Mouse (Mus musculus) testis, adult 2 months (tissue): ENCODE results near the gene Olfr125. TPM values are rescaled to one million over a fixed set of nuclear protein-coding genes. Genes with fewer than 3 reads are reported as not detected.

ENCODE experiments used
- H3K27ac ChIP-seq: fragments of 200-500 bp; 2 replicates; pipeline ENCODE4 v1.5.1; 2012; ENCODE audit warnings: low read depth, low read length; ENCODE audit not compliant: control insufficient read depth, insufficient read depth
- H3K27me3 ChIP-seq: fragments of 200-500 bp; 2 replicates; pipeline ENCODE4 v1.6.1; 2012; ENCODE audit warnings: mild to moderate bottlenecking, low read length, moderate library complexity; ENCODE audit not compliant: control insufficient read depth, insufficient read depth
- H3K36me3 ChIP-seq: fragments of 200-500 bp; 2 replicates; pipeline ENCODE4 v1.6.1; 2012; ENCODE audit warnings: mild to moderate bottlenecking, low read length; ENCODE audit not compliant: control insufficient read depth, insufficient read depth
- H3K4me1 ChIP-seq: fragments of 200-500 bp; 2 replicates; pipeline ENCODE4 v1.6.1; 2012; ENCODE audit warnings: low read length; ENCODE audit not compliant: control insufficient read depth, insufficient read depth
- H3K4me3 ChIP-seq: fragments of 200-500 bp; 2 replicates; pipeline ENCODE4 v1.5.1; 2012; ENCODE audit warnings: low read depth, mild to moderate bottlenecking, low read length, moderate library complexity, mixed read lengths; ENCODE audit not compliant: control insufficient read depth
- CTCF ChIP-seq: fragments of 200-500 bp; IDR thresholded peaks from 2 replicates; pipeline ENCODE4 v1.5.1; 2012; ENCODE audit warnings: low read depth, mild to moderate bottlenecking, inconsistent platforms, low read length, moderate library complexity; ENCODE audit not compliant: control insufficient read depth, insufficient read depth, insufficient replicate concordance
- POLR2A ChIP-seq: fragments of 200-500 bp; IDR thresholded peaks from 2 replicates; pipeline ENCODE4 v1.6.1; 2012; ENCODE audit warnings: low read depth, mild to moderate bottlenecking, inconsistent platforms, low read length, moderate library complexity; ENCODE audit not compliant: control insufficient read depth
- polyA plus RNA-seq: library from polyadenylated mRNA; depleted of rRNA; stranded (reverse); fragments of >200 nt; gene quantifications from 2 replicates; pipeline ENCODE4 v1.2.3, GENCODE M21; 2012; rRNA removed

The Olfr125 gene
- polyA plus RNA-seq, result not detected in 2 replicates

DNA sequence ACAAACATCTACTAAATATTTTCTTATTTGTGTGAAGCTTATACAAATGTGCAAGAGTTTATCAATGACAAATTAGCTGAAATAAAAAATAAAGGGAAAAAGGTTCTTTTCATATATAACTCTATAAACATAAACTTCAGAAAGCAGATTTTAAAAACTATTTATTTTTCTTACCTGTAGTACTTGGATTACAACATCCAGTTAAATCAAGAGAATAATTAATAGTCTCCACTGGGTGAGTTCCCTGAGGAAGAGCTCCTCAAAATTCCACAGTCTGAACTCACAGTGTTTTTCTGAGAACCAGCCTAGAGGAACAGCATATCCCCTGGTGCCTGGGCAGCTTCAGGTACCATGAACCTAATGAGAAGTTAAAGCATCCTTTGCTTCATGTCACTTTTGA lies at the start of gene Olfr125:
Olfr125 (plus strand) TSS at position 301 of the 400 bp plus-strand sequence.
- H3K27ac ChIP-seq, result no peak within 1 kb of the TSS
- TF ChIP-seq POLR2A (no peak), CTCF (no peak)
- H3K4me1 ChIP-seq, result no peaks in the 10 kb centered on the region
- no peaks in the 10 kb centered on the region for H3K27me3 ChIP-seq
- H3K4me3 ChIP-seq, result no peak within 1 kb of the TSS
- H3K36me3 ChIP-seq, result no peaks in the 10 kb centered on the region

DNA sequence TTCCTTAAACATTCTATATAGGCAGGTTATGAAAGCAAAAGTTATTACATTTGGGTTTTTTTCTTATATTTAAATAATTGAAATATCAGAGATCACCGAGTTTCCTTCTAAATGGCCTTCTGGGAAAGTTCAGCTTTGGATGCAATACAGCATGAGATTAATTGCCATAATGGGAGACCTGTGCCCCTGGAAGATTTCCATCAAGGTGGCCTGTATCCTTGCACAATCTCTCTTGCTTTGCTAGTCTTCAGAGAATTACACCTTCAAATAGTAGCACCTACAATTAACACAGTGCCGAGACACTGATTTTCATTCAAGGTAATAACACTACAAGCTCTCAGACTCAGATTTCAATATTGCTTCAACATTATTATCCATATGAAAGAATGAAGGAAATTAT lies 39.5 kb upstream of the Olfr125 start, which contains the start of gene Olfr123:
Olfr123 (plus strand) TSS at position 301 of the 400 bp plus-strand sequence.
- Histone ChIP-seq H3K27me3 (no peaks in the 10 kb centered on the region), H3K36me3 (no peaks in the 10 kb centered on the region), H3K4me1 (no peaks in the 10 kb centered on the region), H3K4me3 (no peak within 1 kb of the TSS), H3K27ac (no peak within 1 kb of the TSS)
- no peak for TF ChIP-seq POLR2A
- TF ChIP-seq CTCF, result no peak

DNA sequence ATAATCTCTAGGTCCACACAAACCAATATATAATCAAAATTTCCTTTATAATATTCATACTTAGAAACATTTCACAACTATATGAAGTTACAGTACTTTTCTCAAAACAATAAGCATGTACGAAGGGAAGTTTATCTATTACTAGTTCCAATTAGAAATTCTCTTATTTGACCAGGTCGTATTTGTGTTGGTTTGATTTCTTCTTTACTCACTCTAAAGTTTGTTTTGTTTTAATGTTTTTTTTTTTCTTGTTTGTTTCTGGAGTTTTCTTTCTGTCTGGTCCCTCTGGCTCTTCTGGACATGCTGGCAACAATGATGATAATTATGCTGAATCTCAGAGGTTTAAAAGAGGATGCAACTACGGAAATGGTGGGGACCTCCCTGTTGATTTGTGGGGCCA lies 33.2 kb upstream of the Olfr125 start, which contains the start of gene Olfr124:
Olfr124 (plus strand) TSS at position 301 of the 400 bp plus-strand sequence.
- Histone ChIP-seq H3K27me3 (no peaks in the 10 kb centered on the region), H3K36me3 (no peaks in the 10 kb centered on the region), H3K4me3 (no peak within 1 kb of the TSS), H3K27ac (no peak within 1 kb of the TSS), H3K4me1 (no peaks in the 10 kb centered on the region)
- TF ChIP-seq POLR2A, result no peak
- TF ChIP-seq CTCF, result no peak

DNA sequence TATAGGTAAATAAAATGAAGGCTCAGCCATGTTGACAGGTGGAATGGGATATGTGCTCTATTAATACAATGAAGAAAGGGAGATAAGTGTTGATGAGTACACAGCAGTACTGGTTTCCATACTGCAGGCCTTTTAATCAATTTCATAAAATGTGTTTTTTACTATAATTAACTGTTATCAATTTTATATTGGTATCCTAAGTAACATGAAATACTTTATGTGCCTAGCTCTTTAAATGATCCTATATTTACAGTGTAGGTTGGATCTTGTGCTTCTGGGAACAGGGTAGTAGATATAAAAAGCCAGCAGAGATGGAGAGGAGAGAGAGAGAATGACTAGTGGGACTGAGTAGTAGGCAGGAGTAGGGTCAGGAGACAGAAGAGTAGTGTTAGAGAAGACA lies 14.4 kb downstream of the Olfr125 start, which contains the start of gene Olfr126:
Olfr126 (plus strand) TSS at position 301 of the 400 bp plus-strand sequence.
- Histone ChIP-seq H3K4me3 (no peak within 1 kb of the TSS), H3K36me3 (no peaks in the 10 kb centered on the region), H3K4me1 (no peaks in the 10 kb centered on the region), H3K27ac (no peak within 1 kb of the TSS), H3K27me3 (no peaks in the 10 kb centered on the region)
- TF ChIP-seq POLR2A (no peak), CTCF (no peak)

DNA sequence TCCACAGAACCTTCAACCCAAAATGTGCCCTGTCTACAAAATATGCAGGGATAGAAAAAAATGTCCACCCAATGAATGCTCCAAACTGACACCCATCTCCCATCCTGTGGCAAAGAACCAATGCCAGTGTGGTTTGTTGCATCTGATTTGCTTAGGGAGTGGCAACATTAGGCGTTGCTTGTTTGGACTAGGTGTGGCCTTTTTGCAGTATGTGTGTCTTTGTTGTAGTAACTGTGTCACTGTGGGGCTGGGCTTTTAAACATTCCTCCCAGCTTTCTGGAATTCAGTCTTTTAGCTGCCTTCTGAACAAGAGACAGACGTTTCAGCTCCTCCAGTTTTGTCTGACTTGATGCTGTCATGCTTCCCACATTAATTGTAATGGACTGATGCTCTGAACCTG lies 31.2 kb downstream of the Olfr125 start:
- H3K4me1 ChIP-seq, result peaks cover 10% of the 10 kb centered on the region
- no peak overlapping the region for H3K27ac ChIP-seq
- no peak overlapping the region for H3K4me3 ChIP-seq
- TF ChIP-seq CTCF (no peak), POLR2A (no peak)
- H3K27me3 ChIP-seq, result no peaks in the 10 kb centered on the region
- H3K36me3 ChIP-seq, result no peaks in the 10 kb centered on the region

DNA sequence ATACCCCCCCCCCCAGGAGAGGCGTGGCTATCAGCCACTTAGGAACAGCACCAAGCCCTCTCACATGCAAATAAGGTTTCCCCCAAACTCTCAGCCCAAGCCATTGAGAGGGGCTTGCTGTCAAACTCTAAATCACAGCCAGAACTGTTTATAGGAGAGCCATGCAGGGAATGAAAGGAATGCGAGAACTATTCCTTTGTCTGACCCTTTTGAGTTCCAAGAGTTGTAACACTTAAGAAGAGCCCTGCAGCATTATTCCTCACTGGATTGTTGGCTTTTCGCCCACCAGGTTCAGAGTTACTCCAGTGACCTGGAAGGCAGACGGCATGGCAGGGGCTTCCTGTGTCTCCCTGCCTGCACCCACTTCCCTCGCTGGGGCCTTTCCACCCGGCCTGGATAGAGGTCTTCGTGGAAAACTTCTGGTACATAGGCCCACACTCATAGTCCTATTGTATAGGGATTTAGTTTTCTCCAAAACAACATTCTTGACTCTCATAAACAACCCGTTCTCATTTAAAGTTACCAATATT lies 37.0 kb downstream of the Olfr125 start:
- Histone ChIP-seq H3K36me3 (no peaks in the 10 kb centered on the region), H3K27ac (no peak overlapping the region), H3K4me3 (no peak overlapping the region), H3K27me3 (no peaks in the 10 kb centered on the region), H3K4me1 (no peaks in the 10 kb centered on the region)
- TF ChIP-seq CTCF (no peak), POLR2A (no peak)

DNA sequence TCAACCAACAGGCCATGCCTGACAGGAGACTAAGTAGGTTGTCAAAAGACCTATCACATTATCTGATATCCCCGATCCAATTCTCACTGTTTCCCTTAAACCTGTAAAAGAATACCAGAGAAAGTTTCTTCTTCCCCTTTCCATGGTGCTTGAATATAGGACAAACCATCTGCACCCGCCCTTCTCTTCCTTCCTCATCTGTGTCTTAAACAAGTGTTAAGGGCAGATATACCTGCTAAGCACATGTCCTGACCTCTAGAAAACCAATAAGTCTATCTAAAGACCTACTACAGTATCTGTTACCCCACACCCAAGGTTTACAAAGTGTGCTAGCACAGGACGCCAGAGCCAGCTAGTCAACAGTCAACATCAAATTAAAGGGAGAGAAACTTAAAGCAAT lies 41.1 kb downstream of the Olfr125 start:
- no peaks in the 10 kb centered on the region for H3K27me3 ChIP-seq
- no peak overlapping the region for H3K4me3 ChIP-seq
- no peak for TF ChIP-seq POLR2A
- TF ChIP-seq CTCF, result no peak
- no peaks in the 10 kb centered on the region for H3K36me3 ChIP-seq
- H3K4me1 ChIP-seq, result no peaks in the 10 kb centered on the region
- no peak overlapping the region for H3K27ac ChIP-seq

Other genes starting within 250 kb of the Olfr125 start
- gene Olfr114, start 240.2 kb upstream of the Olfr125 start, polyA plus RNA-seq, result not detected in 2 replicates
- 0.11 TPM in 1 of 2 replicates, not detected in the other for gene Olfr115, start 205.8 kb upstream of the Olfr125 start, polyA plus RNA-seq
- gene Olfr116, start 205.8 kb upstream of the Olfr125 start, polyA plus RNA-seq, result 0.11 TPM in 1 of 2 replicates, not detected in the other
- gene Olfr117, start 169.2 kb upstream of the Olfr125 start, polyA plus RNA-seq, result not detected in 2 replicates
- gene Olfr118, start 166.0 kb upstream of the Olfr125 start, polyA plus RNA-seq, result not detected in 2 replicates
- gene Olfr119, start 136.4 kb upstream of the Olfr125 start, polyA plus RNA-seq, result not detected in 2 replicates
- not detected in 2 replicates for gene Olfr120, start 111.1 kb upstream of the Olfr125 start, polyA plus RNA-seq
- gene Olfr121, start 84.1 kb upstream of the Olfr125 start, polyA plus RNA-seq, result not detected in 2 replicates
- not detected in 2 replicates for gene Olfr122, start 64.3 kb upstream of the Olfr125 start, polyA plus RNA-seq
- 0.15 TPM in 1 of 2 replicates, not detected in the other for gene Olfr123, start 39.4 kb upstream of the Olfr125 start, polyA plus RNA-seq
- not detected in 2 replicates for gene Olfr124, start 33.1 kb upstream of the Olfr125 start, polyA plus RNA-seq
- gene Olfr126, start 14.5 kb downstream of the Olfr125 start, polyA plus RNA-seq, result 0.47 and 0.96 TPM in 2 replicates
- gene Olfr127, start 67.5 kb downstream of the Olfr125 start, polyA plus RNA-seq, result 1.9 and 2.9 TPM in 2 replicates
- gene Olfr128, start 87.6 kb downstream of the Olfr125 start, polyA plus RNA-seq, result 3.7 and 5.5 TPM in 2 replicates
- 0.75 and 1.3 TPM in 2 replicates for gene Olfr761, start 120.1 kb downstream of the Olfr125 start, polyA plus RNA-seq
- gene Olfr129, start 227.1 kb downstream of the Olfr125 start, polyA plus RNA-seq, result not detected in 2 replicates
- not detected in 2 replicates for gene Olfr130, start 231.0 kb downstream of the Olfr125 start, polyA plus RNA-seq